Mouse (Mus musculus) spleen, adult 2 months (tissue): ENCODE measurements around the gene Grin2d.

ENCODE experiments used
- CTCF ChIP-seq: fragments of 200-500 bp; IDR thresholded peaks from 2 replicates; pipeline ENCODE4 v1.5.1; 2011; ENCODE audit warnings: mild to moderate bottlenecking, inconsistent platforms; ENCODE audit not compliant: insufficient read depth, insufficient read length, insufficient replicate concordance; ENCODE audit errors: extremely low read depth
- POLR2A ChIP-seq: fragments of 200-500 bp; IDR thresholded peaks from 2 replicates; pipeline ENCODE4 v1.6.1; 2011; ENCODE audit warnings: low read depth, low read length, inconsistent platforms

- TF ChIP-seq POLR2A (no peak), CTCF (no peak)
Observed at GRCm38 (mm10) chr7:45787642-45788041, 90.5 kb downstream of the Grin2d start.
